Mouse (Mus musculus) heart, embryonic 15.5 days (tissue): Measurements from ENCODE around the gene Kcnq1. TPM values are rescaled to one million over a fixed set of nuclear protein-coding genes. Genes with fewer than 3 reads are reported as not detected.

Experiments used
- ATAC-seq: fragments of 200-750 bp; cut with Nextera tagmentation; replicated peaks from 2 replicates; pipeline ENCODE4 v1.8.0; 2017; ENCODE audit warnings: low read depth, moderate TSS enrichment; ENCODE audit not compliant: insufficient number of reproducible peaks, insufficient read depth, low FRiP score
- H3K27ac ChIP-seq: fragments of 300-500 bp; sonication (generic); 2 replicates; pipeline ENCODE4 v1.5.1; 2015; ENCODE audit warnings: mild to moderate bottlenecking, inconsistent platforms
- H3K27me3 ChIP-seq: fragments of 300-500 bp; sonication (generic); 2 replicates; pipeline ENCODE4 v1.6.1; 2015; ENCODE audit warnings: inconsistent platforms
- H3K36me3 ChIP-seq: fragments of 300-500 bp; sonication (generic); 2 replicates; pipeline ENCODE4 v1.6.1; 2015; ENCODE audit warnings: mild to moderate bottlenecking, inconsistent platforms
- H3K4me1 ChIP-seq: fragments of 300-500 bp; sonication (generic); replicated peaks from 2 replicates; pipeline ENCODE4 v1.6.1; 2015; ENCODE audit warnings: inconsistent platforms
- H3K4me2 ChIP-seq: fragments of 300-500 bp; sonication (generic); 2 replicates; pipeline ENCODE4 v1.6.1; 2015; ENCODE audit warnings: inconsistent platforms, mild to moderate bottlenecking, moderate library complexity
- H3K4me3 ChIP-seq: fragments of 300-500 bp; sonication (generic); 2 replicates; pipeline ENCODE4 v1.5.1; 2015; ENCODE audit warnings: mild to moderate bottlenecking, inconsistent platforms
- H3K9ac ChIP-seq: fragments of 300-500 bp; sonication (generic); 2 replicates; pipeline ENCODE4 v1.6.1; 2015; ENCODE audit warnings: mild to moderate bottlenecking, inconsistent platforms
- H3K9me3 ChIP-seq: fragments of 300-500 bp; sonication (generic); replicated peaks from 2 replicates; pipeline ENCODE4 v1.6.1; 2016; ENCODE audit warnings: inconsistent platforms
- WGBS: fragments of 180-500 bp; shearing (Covaris S2); methylation state at CpG from one replicate; pipeline ENCODE4 v1.1.7; 2015; ENCODE audit warnings: mixed read lengths; 5-methylcytosine and 5-hydroxymethylcytosine counted together
- polyA plus RNA-seq: library from polyadenylated mRNA; unstranded; fragments of >200 nt; fragmentation: Nextera tagmentation; extraction: Ambion mirVana; gene quantifications from 2 replicates; pipeline ENCODE4 v1.2.1, GENCODE M21; 2015

The Kcnq1 gene
- polyA plus RNA-seq, 1 experiment from 2014 or later = 27.5 TPM

- no peak for ATAC-seq
- H3K9ac ChIP-seq = no peak overlapping the region; the same call in 1 of the 2 replicates
- H3K27me3 ChIP-seq = no peaks in the 10 kb centered on the region
- peak overlapping the region; percentile 39; the same call in 1 of the 2 replicates for H3K27ac ChIP-seq
- peaks cover 5% of the 10 kb centered on the region; the same call in 1 of the 2 replicates for H3K36me3 ChIP-seq
- WGBS = 44% methylated on average over 7 of the region's 7 CpGs
- no peak overlapping the region for H3K4me2 ChIP-seq
- H3K4me1 ChIP-seq = peaks cover 37% of the 10 kb centered on the region
- no peak overlapping the region for H3K4me3 ChIP-seq
- H3K9me3 ChIP-seq = 0 out of 2 replicates have a peak, but pooled peaks cover 3% of the 10 kb centered on the region
Observed at GRCm38 (mm10) chr7:143300037-143300436, 193.9 kb downstream of the Kcnq1 start.

- Histone ChIP-seq H3K4me1 (peaks cover 43% of the 10 kb centered on the region), H3K9ac (no peak overlapping the region), H3K27ac (no peak overlapping the region), H3K4me3 (no peak overlapping the region), H3K36me3 (no peaks in the 10 kb centered on the region; the same call in 1 of the 2 replicates), H3K9me3 (no peaks in the 10 kb centered on the region), H3K27me3 (no peaks in the 10 kb centered on the region), H3K4me2 (no peak overlapping the region)
- no peak for ATAC-seq
- WGBS = 91% methylated on average over 3 of the region's 3 CpGs
Observed at GRCm38 (mm10) chr7:143300681-143301080, 194.5 kb downstream of the Kcnq1 start.

- H3K9ac ChIP-seq = no peak overlapping the region
- WGBS = 83% methylated on average over 7 of the region's 7 CpGs
Observed at GRCm38 (mm10) chr7:143302156-143302555, 196.0 kb downstream of the Kcnq1 start.

DNA sequence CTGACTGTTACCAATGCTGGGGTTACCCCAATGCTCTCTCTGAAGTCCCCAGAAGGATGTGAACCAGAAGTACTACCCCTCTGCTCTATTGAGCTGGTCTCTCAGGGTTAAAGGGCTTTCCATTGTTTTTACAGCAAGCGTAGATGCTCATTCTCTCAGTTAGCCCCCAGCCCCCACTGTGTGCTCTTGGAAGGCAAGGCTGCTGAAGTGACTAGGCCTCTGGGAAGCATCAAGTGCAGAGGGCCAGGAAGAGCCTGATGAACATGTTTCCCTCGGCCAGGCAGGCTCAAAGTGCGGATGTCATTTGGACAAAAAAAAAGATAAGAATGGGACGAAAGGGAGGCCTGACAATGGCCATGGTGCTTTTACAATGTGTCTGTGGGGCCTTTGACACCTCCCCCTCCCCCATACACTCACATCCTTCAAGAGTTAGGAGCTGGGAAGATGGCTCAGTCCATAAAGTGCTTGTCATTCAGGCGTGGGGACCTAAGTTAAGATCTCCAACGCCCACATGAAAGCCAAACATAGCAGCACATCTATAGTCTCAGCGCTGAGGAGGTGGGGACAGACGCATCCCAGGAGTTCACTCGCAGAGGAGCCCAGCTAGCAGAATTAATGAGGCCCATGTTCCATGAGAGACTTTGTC, 196.6 kb downstream of the Kcnq1 start:
- 32% methylated on average over 9 of the region's 9 CpGs for WGBS
- no peak overlapping the region for H3K9ac ChIP-seq
- no peak overlapping the region for H3K4me3 ChIP-seq
- peaks cover 42% of the 10 kb centered on the region for H3K4me1 ChIP-seq
- no peaks in the 10 kb centered on the region for H3K36me3 ChIP-seq
- no peaks in the 10 kb centered on the region for H3K27me3 ChIP-seq
- no peaks in the 10 kb centered on the region for H3K9me3 ChIP-seq
- peak overlapping the region; percentile 31 for H3K27ac ChIP-seq
- 0 out of 2 replicates have a peak, but pooled peaks have one; percentile 33 for ATAC-seq
- no peak overlapping the region for H3K4me2 ChIP-seq

More at GRCm38 (mm10) chr7:143302156-143302555, 196.0 kb downstream of the Kcnq1 start:
- Histone ChIP-seq H3K4me1 (peaks cover 42% of the 10 kb centered on the region), H3K4me3 (no peak overlapping the region), H3K36me3 (no peaks in the 10 kb centered on the region), H3K9me3 (no peaks in the 10 kb centered on the region), H3K4me2 (no peak overlapping the region), H3K27me3 (no peaks in the 10 kb centered on the region), H3K27ac (peak overlapping the region; percentile 31)
- no peak for ATAC-seq

GRCm38 (mm10) chr7:143303557-143303956, 197.4 kb downstream of the Kcnq1 start:
- Histone ChIP-seq H3K9me3 (no peaks in the 10 kb centered on the region), H3K4me3 (no peak overlapping the region), H3K36me3 (no peaks in the 10 kb centered on the region), H3K27me3 (no peaks in the 10 kb centered on the region), H3K4me1 (peaks cover 42% of the 10 kb centered on the region), H3K4me2 (no peak overlapping the region), H3K27ac (no peak overlapping the region), H3K9ac (no peak overlapping the region)
- WGBS = 94% methylated on average over 5 of the region's 5 CpGs
- no peak for ATAC-seq

- Histone ChIP-seq H3K9me3 (no peaks in the 10 kb centered on the region), H3K4me3 (no peak overlapping the region), H3K36me3 (no peaks in the 10 kb centered on the region), H3K27ac (peak overlapping the region; percentile 31; the same call in 1 of the 2 replicates), H3K4me2 (no peak overlapping the region), H3K9ac (no peak overlapping the region), H3K4me1 (peaks cover 51% of the 10 kb centered on the region), H3K27me3 (no peaks in the 10 kb centered on the region)
- peak; percentile 34; the same call in 1 of the 2 replicates for ATAC-seq
- WGBS = 54% methylated on average over 10 of the region's 10 CpGs
Observed at GRCm38 (mm10) chr7:143305808-143306207, 199.6 kb downstream of the Kcnq1 start.

GRCm38 (mm10) chr7:143308001-143308400, 201.8 kb downstream of the Kcnq1 start:
- 100% methylated on average over 1 of the region's 1 CpGs for WGBS
- ATAC-seq = no peak

DNA sequence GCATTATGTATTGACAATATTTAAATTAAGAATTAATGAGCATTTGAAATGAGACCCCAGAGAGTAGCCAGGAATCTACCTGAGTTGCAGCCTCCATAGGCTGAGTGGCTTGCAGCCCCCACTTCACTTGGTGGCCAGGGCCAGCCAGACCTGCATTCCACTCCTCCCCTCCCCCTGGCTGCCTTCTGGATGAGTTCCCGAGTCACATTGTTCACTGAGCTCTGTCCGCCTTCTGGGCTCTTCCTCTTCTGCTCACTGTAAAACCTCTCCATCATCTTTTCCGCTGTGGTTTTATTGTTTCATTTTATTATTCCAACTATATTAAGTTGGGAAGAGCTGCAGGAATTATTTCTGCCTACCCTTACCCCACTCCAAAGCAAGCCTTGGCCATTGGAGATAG, 204.1 kb downstream of the Kcnq1 start:
- H3K27me3 ChIP-seq = no peaks in the 10 kb centered on the region
- H3K4me2 ChIP-seq = no peak overlapping the region
- H3K4me3 ChIP-seq = no peak overlapping the region
- peaks cover 69% of the 10 kb centered on the region for H3K4me1 ChIP-seq
- no peak; the same call in 1 of the 2 replicates for ATAC-seq
- H3K27ac ChIP-seq = peak overlapping the region; percentile 38
- H3K9ac ChIP-seq = no peak overlapping the region
- H3K36me3 ChIP-seq = no peaks in the 10 kb centered on the region
- 35% methylated on average over 3 of the region's 3 CpGs for WGBS
- H3K9me3 ChIP-seq = no peaks in the 10 kb centered on the region

More at GRCm38 (mm10) chr7:143308001-143308400, 201.8 kb downstream of the Kcnq1 start:
- no peak overlapping the region for H3K9ac ChIP-seq
- H3K9me3 ChIP-seq = no peaks in the 10 kb centered on the region
- H3K4me1 ChIP-seq = peaks cover 56% of the 10 kb centered on the region
- no peak overlapping the region for H3K4me3 ChIP-seq
- no peaks in the 10 kb centered on the region for H3K27me3 ChIP-seq
- H3K27ac ChIP-seq = no peak overlapping the region
- H3K36me3 ChIP-seq = no peaks in the 10 kb centered on the region
- no peak overlapping the region for H3K4me2 ChIP-seq

GRCm38 (mm10) chr7:143310847-143311246, 204.7 kb downstream of the Kcnq1 start:
- H3K27ac ChIP-seq = peak overlapping the region; percentile 28

DNA sequence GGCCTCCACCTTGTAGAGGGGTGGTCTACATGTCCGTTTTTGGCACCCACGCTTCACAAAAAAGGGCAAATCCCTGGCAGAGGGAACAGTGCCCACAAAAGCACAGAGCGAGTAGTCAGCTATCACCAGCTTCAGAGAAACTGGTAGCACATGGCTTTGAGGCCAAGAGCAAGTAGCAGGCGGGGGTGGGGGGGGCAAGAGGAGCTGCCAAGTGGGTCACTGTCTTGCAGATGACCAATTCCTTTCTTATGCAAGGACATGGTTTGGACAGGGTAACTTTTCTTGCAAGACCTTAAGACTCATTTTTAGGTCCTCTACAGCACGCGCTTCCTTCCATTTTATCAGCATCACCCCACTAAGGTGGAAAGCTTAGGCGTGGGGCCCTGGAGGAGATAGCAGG, 205.3 kb downstream of the Kcnq1 start:
- Histone ChIP-seq H3K27ac (peak overlapping the region; percentile 28), H3K4me2 (no peak overlapping the region), H3K9me3 (no peaks in the 10 kb centered on the region), H3K36me3 (no peaks in the 10 kb centered on the region), H3K27me3 (no peaks in the 10 kb centered on the region), H3K9ac (no peak overlapping the region), H3K4me3 (no peak overlapping the region), H3K4me1 (peaks cover 63% of the 10 kb centered on the region)
- WGBS = 65% methylated on average over 7 of the region's 7 CpGs
- no peak for ATAC-seq

More at GRCm38 (mm10) chr7:143310847-143311246, 204.7 kb downstream of the Kcnq1 start:
- 64% methylated on average over 8 of the region's 8 CpGs for WGBS
- H3K9me3 ChIP-seq = no peaks in the 10 kb centered on the region
- no peaks in the 10 kb centered on the region for H3K36me3 ChIP-seq
- no peak for ATAC-seq
- no peak overlapping the region for H3K9ac ChIP-seq
- peaks cover 66% of the 10 kb centered on the region for H3K4me1 ChIP-seq
- H3K4me2 ChIP-seq = no peak overlapping the region
- no peak overlapping the region for H3K4me3 ChIP-seq
- H3K27me3 ChIP-seq = no peaks in the 10 kb centered on the region

DNA sequence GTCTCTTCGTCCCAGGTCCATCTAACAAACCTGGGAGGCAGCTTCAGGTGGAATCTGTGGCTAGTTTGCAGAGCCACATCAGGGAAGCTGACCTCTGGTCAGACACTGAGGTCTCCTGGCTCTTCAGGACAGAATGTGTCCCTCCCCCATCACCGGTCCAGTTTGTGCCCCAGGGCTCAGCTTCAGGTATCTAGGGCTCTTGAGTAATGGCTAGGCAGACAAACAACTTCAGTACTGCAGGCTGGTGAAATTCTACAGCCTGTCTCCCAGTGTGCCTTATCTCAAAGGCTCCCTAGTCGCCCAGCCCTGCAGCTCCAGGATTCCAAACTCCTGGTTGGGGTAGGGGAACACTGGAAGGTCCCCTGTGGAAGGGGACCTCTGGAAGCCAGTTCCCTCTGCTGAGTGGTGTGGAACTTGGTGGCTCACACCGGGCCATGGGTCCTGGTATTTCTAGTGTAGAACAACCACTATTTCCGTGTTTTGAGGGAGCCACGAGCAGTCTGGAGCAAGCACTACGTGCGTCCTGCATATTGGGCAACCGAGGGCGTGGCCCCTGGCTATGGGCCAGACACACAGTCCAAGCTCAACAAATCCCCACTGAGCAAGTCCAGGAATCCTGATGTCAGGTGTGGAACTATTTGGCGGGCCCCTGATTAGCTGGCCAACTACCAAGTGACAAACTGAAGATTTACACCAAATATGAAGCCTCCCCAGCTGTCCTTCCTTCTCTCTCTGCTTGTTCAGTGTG, 207.6 kb downstream of the Kcnq1 start:
- Histone ChIP-seq H3K36me3 (no peaks in the 10 kb centered on the region), H3K4me1 (peaks cover 63% of the 10 kb centered on the region), H3K4me2 (peak overlapping the region; percentile 31), H3K4me3 (no peak overlapping the region), H3K27me3 (no peaks in the 10 kb centered on the region), H3K27ac (peak overlapping the region; percentile 83), H3K9ac (peak overlapping the region; percentile 5; the same call in 1 of the 2 replicates), H3K9me3 (no peaks in the 10 kb centered on the region)
- peak; percentile 72 for ATAC-seq
- 25% methylated on average over 11 of the region's 11 CpGs for WGBS
